Mouse (Mus musculus) kidney, postnatal 10 days (tissue): ENCODE results near the gene Lpp.
A peak's percentile ranks its signal among the peaks of the same experiment; 100 is the strongest.

Experiments used
- DNase-seq: peaks from one replicate; pipeline ENCODE4 v3.0.0; 2021; ENCODE audit warnings: mixed read lengths

The Lpp gene

GRCm38 (mm10) chr16:24737362-24738057 lies 344.2 kb downstream of the Lpp start:
- DNase-seq, result no peak

- DNase-seq, result no peak
These were observed 347.4 kb downstream of the Lpp start for GRCm38 (mm10) chr16:24740714-24741113.

GRCm38 (mm10) chr16:24749816-24750215 lies 356.5 kb downstream of the Lpp start:
- DNase-seq, result no peak

- no peak for DNase-seq
These were observed 362.8 kb downstream of the Lpp start for GRCm38 (mm10) chr16:24756141-24756540.

GRCm38 (mm10) chr16:24766051-24766450 lies 372.7 kb downstream of the Lpp start:
- no peak for DNase-seq

- no peak for DNase-seq
These were observed 373.3 kb downstream of the Lpp start for GRCm38 (mm10) chr16:24766596-24766995.

- no peak for DNase-seq
These were observed 383.7 kb downstream of the Lpp start for GRCm38 (mm10) chr16:24777053-24777452.

- DNase-seq, result no peak
These were observed 385.3 kb downstream of the Lpp start for GRCm38 (mm10) chr16:24778432-24779274.

GRCm38 (mm10) chr16:24780545-24780944 lies 387.2 kb downstream of the Lpp start:
- DNase-seq, result no peak

GRCm38 (mm10) chr16:24781922-24782321 lies 388.6 kb downstream of the Lpp start:
- no peak for DNase-seq

- DNase-seq, result no peak
These were observed 392.3 kb downstream of the Lpp start for GRCm38 (mm10) chr16:24785651-24786050.

- DNase-seq, result no peak
These were observed 395.7 kb downstream of the Lpp start for GRCm38 (mm10) chr16:24788973-24789372.

GRCm38 (mm10) chr16:24791387-24791786 lies 398.1 kb downstream of the Lpp start:
- no peak for DNase-seq

GRCm38 (mm10) chr16:24791984-24792383 lies 398.7 kb downstream of the Lpp start:
- no peak for DNase-seq

- DNase-seq, result peak; percentile 12
These were observed 399.5 kb downstream of the Lpp start for GRCm38 (mm10) chr16:24792836-24793235.

- DNase-seq, result no peak
These were observed 401.4 kb downstream of the Lpp start for GRCm38 (mm10) chr16:24794665-24795064.

GRCm38 (mm10) chr16:24801355-24801754 lies 408.0 kb downstream of the Lpp start:
- DNase-seq, result no peak

GRCm38 (mm10) chr16:24801780-24802179 lies 408.5 kb downstream of the Lpp start:
- DNase-seq, result no peak

GRCm38 (mm10) chr16:24806093-24806492 lies 412.8 kb downstream of the Lpp start:
- no peak for DNase-seq

GRCm38 (mm10) chr16:24807565-24807964 lies 414.3 kb downstream of the Lpp start:
- DNase-seq, result no peak

GRCm38 (mm10) chr16:24809811-24810210 lies 416.5 kb downstream of the Lpp start:
- no peak for DNase-seq

- DNase-seq, result no peak
These were observed 423.3 kb downstream of the Lpp start for GRCm38 (mm10) chr16:24816621-24817020.

- DNase-seq, result no peak
These were observed 424.1 kb downstream of the Lpp start for GRCm38 (mm10) chr16:24817381-24817780.

GRCm38 (mm10) chr16:24819127-24819526 lies 425.8 kb downstream of the Lpp start:
- peak; percentile 16 for DNase-seq
